Mouse (Mus musculus): ENCODE measurements around the gene Ptprs.

GRCm38 (mm10) chr17:56393238-56393637 is 83.0 kb downstream of the Ptprs start:
- TF ChIP-seq CTCF (IDR thresholded peaks at IDR 0.05; ENCODE audit: insufficient read depth, low read length) (no peak), POLR2A (IDR thresholded peaks at IDR 0.05; ENCODE audit: borderline replicate concordance, extremely low read depth, low read depth, low read length) (no peak)

All from lung, adult 2 months (tissue).